Mouse (Mus musculus) heart, embryonic 10.5 days (tissue): Measurements from ENCODE around the gene Zbtb34. TPM values are rescaled to one million over a fixed set of nuclear protein-coding genes. Genes with fewer than 3 reads are reported as not detected.

Source experiments
- DNase-seq: peaks from one replicate; pipeline ENCODE4 v3.0.0-alpha.2; 2017; ENCODE audit warnings: low spot score
- H3K27ac ChIP-seq: fragments of 300-500 bp; sonication (generic); 2 replicates; pipeline ENCODE4 v1.5.1; 2016; ENCODE audit warnings: mild to moderate bottlenecking
- H3K27me3 ChIP-seq: fragments of 300-500 bp; sonication (generic); 2 replicates; pipeline ENCODE4 v1.6.1; 2016; ENCODE audit warnings: mild to moderate bottlenecking; ENCODE audit not compliant: poor library complexity, insufficient read depth, severe bottlenecking
- H3K36me3 ChIP-seq: fragments of 300-500 bp; sonication (generic); 2 replicates; pipeline ENCODE4 v1.6.1; 2016; ENCODE audit warnings: mild to moderate bottlenecking, moderate library complexity
- H3K4me1 ChIP-seq: fragments of 300-500 bp; sonication (generic); 2 replicates; pipeline ENCODE4 v1.6.1; 2016; ENCODE audit warnings: mild to moderate bottlenecking
- H3K4me3 ChIP-seq: fragments of 300-500 bp; sonication (generic); 2 replicates; pipeline ENCODE4 v1.5.1; 2016; ENCODE audit warnings: mild to moderate bottlenecking, moderate library complexity
- H3K9me3 ChIP-seq: fragments of 300-500 bp; sonication (generic); 2 replicates; pipeline ENCODE4 v1.6.1; 2016; ENCODE audit warnings: mild to moderate bottlenecking, moderate library complexity
- WGBS: fragments of 180-500 bp; shearing (Covaris S2); methylation state at CpG from one replicate; pipeline ENCODE4 v1.1.7; 2016; 5-methylcytosine and 5-hydroxymethylcytosine counted together
- polyA plus RNA-seq: library from polyadenylated mRNA; unstranded; fragments of >200 nt; fragmentation: Nextera tagmentation; extraction: Ambion mirVana; gene quantifications from 2 replicates; pipeline ENCODE4 v1.2.1, GENCODE M21; 2016

The Zbtb34 gene
- polyA plus RNA-seq, 1 experiment from 2014 or later: 5.0 TPM

DNA sequence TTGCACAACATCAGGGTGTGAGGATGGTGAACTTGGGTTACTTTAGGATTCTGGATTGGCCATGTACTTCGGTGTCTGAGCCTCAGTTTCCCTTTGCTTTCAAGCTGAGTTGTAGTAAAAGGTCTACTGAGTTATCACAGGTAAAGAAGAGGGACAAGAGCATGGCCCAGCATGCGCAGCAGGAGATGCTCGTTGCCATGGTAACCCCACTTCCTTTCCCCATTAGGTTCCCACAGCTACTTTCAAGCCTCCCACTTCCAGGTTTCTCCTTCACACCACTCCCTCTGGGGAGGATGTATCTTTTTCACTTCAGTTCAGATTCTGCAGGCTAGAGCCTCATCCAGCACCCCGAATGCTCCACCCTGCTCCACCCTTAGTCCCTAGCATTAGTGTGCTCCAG, 9.8 kb upstream of the Zbtb34 start:
- DNase-seq: no peak
- Histone ChIP-seq H3K36me3 (no peaks in the 10 kb centered on the region), H3K27me3 (no peaks in the 10 kb centered on the region), H3K9me3 (no peaks in the 10 kb centered on the region), H3K4me1 (peaks cover 56% of the 10 kb centered on the region), H3K4me3 (no peak overlapping the region), H3K27ac (no peak overlapping the region)
- WGBS: 25% methylated on average over 4 of the region's 4 CpGs

DNA sequence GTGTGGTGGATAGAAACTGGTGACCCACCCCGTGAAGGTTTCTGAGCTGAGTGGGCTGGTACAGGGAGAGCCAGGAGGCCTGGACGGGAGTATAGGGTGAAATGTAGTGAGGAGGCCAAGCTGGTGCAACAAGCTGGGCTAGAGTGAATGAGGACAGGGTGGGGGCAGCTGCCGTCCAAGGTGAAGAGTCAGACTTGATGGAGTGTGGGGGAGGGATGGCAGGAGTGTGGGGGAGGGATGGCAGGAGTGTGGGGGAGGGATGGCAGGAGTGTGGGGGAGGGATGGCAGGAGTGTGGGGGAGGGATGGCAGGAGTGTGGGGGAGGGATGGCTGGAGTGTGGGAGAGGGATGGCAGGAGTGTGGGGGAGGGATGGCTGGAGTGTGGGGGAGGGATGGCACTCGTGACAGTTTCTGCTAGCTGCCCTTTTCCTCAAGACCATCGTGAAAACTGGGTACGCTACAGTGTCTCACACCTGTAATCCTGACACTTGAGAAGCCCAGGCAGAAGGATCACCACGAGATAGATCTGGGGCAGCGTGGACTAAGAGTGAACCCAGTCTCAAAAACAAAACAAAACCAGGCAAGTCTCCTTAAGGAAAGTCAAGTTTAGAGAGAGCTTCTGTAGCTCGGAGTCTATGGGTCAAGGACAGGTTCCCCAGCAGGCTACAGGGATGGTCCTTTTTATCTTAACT, 9.0 kb upstream of the Zbtb34 start:
- Histone ChIP-seq H3K4me3 (no peak overlapping the region), H3K27me3 (no peaks in the 10 kb centered on the region), H3K36me3 (no peaks in the 10 kb centered on the region), H3K9me3 (no peaks in the 10 kb centered on the region), H3K4me1 (peaks cover 63% of the 10 kb centered on the region), H3K27ac (peak overlapping the region; percentile 62)
- WGBS: 15% methylated on average over 9 of the region's 9 CpGs
- no peak for DNase-seq

DNA sequence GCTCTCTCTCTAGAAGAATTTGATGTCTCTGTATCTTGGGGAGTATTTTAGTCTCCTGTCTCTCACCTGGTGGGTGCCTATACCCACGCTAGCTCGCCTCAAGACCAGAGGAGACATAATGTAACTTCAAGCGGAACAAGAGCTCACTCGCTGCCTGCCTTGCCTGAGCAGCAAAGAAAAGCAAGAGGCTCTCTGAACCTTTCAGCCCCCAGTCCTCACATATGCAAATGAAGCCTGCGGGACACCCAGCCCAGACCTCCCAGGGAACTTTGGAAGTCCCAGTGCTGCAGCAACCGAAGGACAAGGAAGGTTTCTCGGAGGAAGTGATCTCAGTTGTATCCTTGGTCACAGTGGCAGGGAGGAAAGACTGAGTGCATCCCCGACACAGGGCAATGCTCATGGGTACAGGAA, 8.4 kb upstream of the Zbtb34 start:
- Histone ChIP-seq H3K27me3 (no peaks in the 10 kb centered on the region), H3K27ac (peak overlapping the region; percentile 62), H3K4me1 (peaks cover 65% of the 10 kb centered on the region), H3K4me3 (no peak overlapping the region), H3K36me3 (no peaks in the 10 kb centered on the region), H3K9me3 (no peaks in the 10 kb centered on the region)
- DNase-seq: no peak
- WGBS: 17% methylated on average over 8 of the region's 8 CpGs

DNA sequence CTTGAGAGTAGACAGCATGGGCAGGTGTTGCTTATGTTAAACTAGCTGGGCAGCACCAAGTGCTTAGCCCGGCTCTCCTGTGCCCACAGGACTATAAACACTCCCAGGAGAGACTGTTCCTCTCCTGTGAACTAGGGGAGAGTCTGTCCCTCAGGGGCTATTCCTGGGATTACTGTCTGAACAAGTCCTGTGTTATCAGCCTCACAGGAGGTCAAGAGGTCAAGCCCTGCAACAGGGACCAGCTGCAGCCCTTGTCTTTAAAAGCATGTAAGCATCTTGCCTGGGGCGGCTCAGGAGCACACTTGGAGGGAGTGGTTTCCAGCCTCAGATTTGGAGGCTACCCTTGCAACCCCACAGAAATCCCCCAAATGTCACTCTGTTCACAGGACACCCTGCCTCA, 7.3 kb upstream of the Zbtb34 start:
- no peaks in the 10 kb centered on the region for H3K27me3 ChIP-seq
- no peak overlapping the region for H3K4me3 ChIP-seq
- H3K27ac ChIP-seq: no peak overlapping the region
- 25% methylated on average over 2 of the region's 2 CpGs for WGBS
- no peaks in the 10 kb centered on the region for H3K36me3 ChIP-seq
- no peaks in the 10 kb centered on the region for H3K9me3 ChIP-seq
- H3K4me1 ChIP-seq: peaks cover 61% of the 10 kb centered on the region
- DNase-seq: no peak

DNA sequence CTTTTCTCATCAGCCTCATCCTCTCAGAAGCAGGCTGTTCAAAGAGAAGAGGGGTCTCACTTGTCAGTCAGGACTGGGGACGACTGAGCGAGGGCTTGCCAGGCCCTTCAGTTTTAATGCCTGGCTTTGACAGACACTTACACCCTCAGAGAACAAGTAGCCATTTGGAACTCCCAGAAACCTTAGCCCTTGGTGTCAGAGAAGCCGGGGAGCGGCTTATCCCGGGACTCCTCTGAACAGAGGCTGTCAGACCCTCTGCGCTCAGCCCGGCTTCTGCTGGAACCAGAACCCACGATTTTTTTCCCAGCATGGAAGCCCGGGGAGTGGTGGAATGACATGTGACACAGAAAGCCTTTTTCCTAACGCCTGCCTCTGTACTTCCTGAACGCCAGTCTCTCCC, 6.1 kb upstream of the Zbtb34 start:
- WGBS: 47% methylated on average over 11 of the region's 11 CpGs
- Histone ChIP-seq H3K9me3 (no peaks in the 10 kb centered on the region), H3K27ac (no peak overlapping the region), H3K27me3 (no peaks in the 10 kb centered on the region), H3K4me3 (no peak overlapping the region), H3K36me3 (no peaks in the 10 kb centered on the region), H3K4me1 (peaks cover 58% of the 10 kb centered on the region)
- no peak for DNase-seq

DNA sequence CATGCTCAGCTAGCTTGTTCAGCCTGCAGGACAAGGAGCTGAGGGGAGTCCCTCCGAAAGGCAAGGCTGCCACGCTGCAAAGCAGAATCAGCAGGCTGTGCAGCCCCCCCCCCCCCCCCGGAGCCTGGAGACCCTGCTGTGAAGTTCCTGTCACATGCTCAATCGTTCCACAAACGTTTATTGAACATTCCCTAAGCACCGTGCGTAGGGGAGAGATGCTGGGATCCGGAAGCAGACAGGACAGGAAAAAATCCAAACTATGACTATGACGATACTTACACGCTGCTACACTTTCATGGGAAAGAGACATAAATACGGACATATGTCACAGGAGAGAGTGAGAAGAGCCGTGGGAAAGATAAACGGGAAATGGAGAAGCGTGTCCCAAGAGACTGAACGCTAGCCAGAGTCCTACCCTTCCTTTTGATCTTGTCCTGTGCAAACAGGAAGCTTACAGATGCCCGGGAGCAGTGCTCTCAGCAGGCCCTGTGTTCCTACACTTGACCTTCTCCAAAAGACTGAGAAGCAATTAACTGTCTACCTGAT, 5.0 kb upstream of the Zbtb34 start:
- Histone ChIP-seq H3K36me3 (no peaks in the 10 kb centered on the region), H3K4me3 (peak overlapping the region; percentile 46), H3K27ac (peak overlapping the region; percentile 69), H3K27me3 (no peaks in the 10 kb centered on the region), H3K4me1 (peaks cover 61% of the 10 kb centered on the region), H3K9me3 (no peaks in the 10 kb centered on the region)
- DNase-seq: no peak
- whole genome bisulfite sequencing: 9% methylated on average over 16 of the region's 16 CpGs

DNA sequence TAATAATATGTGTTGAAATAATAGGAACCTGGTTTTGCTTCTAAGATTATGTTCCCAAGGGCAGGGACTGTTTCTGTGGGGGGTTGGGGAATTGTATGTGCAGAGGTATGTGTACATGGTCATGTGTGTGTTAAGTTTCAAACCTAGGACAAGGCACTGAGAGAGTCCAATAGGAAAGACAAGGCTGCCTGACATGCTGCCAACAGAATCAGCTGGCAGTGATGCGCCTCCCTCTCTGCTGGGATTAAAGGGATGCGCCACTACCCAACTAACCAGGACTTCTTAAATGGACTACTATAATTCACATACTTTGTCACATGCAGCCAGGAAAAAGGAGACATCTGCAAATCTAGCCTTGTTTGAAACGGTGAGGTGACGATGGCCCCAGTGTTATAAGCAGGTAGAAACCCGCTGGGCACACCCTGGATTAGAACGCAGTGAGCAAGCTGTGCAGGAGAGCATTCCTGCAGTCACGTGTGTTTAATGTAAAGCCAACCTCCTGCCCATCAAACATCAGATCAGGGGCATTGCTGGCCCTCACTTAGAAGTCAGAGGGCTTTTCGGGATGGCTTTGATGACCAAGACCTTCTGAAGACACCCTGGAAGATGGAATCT, 4.0 kb upstream of the Zbtb34 start:
- no peak for DNase-seq
- Histone ChIP-seq H3K4me3 (no peak overlapping the region), H3K36me3 (no peaks in the 10 kb centered on the region), H3K4me1 (peaks cover 59% of the 10 kb centered on the region), H3K27ac (no peak overlapping the region), H3K9me3 (no peaks in the 10 kb centered on the region), H3K27me3 (no peaks in the 10 kb centered on the region)
- WGBS: 55% methylated on average over 8 of the region's 8 CpGs

DNA sequence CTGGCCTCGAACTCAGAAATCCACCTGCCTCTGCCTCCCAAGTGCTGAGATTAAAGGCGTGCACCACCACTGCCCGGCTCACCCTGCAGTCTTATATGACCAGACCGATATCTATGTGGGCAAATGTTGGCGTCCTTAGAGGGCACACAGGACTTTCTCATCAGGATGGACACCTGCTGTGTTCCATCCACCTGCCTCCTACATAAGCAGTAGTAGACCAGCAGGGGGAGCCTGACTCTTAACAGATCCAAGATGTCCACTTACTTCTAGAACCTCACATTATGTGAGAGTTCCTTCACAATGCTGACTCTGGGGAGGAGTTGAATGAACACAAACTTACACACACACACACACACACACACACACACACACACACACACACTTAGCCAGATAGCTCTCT, 1.8 kb upstream of the Zbtb34 start:
- H3K27me3 ChIP-seq: no peaks in the 10 kb centered on the region
- WGBS: 55% methylated on average over 5 of the region's 5 CpGs
- H3K4me3 ChIP-seq: no peak overlapping the region
- no peak overlapping the region for H3K27ac ChIP-seq
- no peak for DNase-seq
- H3K9me3 ChIP-seq: no peaks in the 10 kb centered on the region
- peaks cover 46% of the 10 kb centered on the region for H3K4me1 ChIP-seq
- no peaks in the 10 kb centered on the region for H3K36me3 ChIP-seq

DNA sequence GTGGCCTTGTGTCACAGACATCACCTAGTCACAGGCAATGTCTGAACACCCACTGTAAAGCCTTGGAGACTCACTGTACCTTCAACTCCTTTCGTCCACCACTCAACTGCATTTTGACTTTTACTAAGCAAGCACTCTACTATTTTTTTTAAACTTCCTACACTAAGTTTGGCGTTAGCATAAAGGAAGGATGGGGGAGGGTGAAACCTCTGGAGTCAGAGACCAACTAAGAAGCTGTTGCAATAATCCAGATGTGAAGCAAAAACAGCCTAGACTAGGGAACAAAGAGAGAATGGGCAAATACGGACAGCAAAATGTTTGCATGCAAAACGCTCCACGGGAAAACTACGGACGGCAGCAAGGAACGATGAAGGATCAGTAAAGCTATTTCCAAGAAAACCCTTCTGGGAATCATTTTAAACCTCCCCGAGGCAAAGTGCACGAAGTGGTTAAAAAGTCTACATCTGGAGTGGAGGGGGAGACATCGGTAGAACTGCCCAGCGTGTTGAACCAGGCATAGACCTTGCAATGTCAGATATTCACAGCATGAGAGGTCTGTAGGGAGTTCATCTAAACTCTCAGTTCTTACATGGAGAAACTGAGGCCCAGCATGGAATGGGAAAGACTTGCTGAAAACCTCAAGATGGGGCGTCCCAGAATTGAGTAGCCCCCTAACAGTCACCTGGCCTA, 898 bp downstream of the Zbtb34 start:
- Histone ChIP-seq H3K27ac (peak overlapping the region; percentile 96), H3K36me3 (peaks cover 13% of the 10 kb centered on the region; the same call in 1 of the 2 replicates), H3K4me1 (peaks cover 28% of the 10 kb centered on the region), H3K4me3 (peak overlapping the region; percentile 100), H3K27me3 (no peaks in the 10 kb centered on the region), H3K9me3 (no peaks in the 10 kb centered on the region)
- 12% methylated on average over 13 of the region's 13 CpGs for WGBS
- DNase-seq: no peak

DNA sequence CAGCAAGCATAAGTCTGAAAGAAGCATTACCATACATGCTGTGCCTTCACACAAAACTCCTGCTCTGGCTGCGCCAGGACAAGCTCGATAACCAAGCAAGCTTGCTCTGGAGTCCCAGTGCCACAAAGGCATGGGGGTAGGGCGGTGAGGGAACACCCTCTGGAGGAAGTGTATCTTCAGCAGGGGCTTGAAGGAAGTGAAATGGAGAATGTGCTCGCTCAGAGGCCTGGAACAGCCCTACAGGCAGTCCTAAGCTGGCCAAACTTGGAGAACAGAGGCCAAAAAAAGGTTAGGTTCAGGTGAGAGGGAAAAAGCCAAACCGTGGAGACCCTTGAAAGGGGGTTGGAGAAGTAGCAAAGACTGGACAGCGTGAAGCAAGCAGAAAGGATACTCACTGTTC, 1.8 kb downstream of the Zbtb34 start:
- WGBS: 49% methylated on average over 6 of the region's 6 CpGs
- peak overlapping the region; percentile 96 for H3K27ac ChIP-seq
- peaks cover 23% of the 10 kb centered on the region for H3K4me1 ChIP-seq
- no peak for DNase-seq
- no peaks in the 10 kb centered on the region for H3K9me3 ChIP-seq
- H3K27me3 ChIP-seq: no peaks in the 10 kb centered on the region
- peaks cover 16% of the 10 kb centered on the region; the same call in 1 of the 2 replicates for H3K36me3 ChIP-seq
- peak overlapping the region; percentile 100 for H3K4me3 ChIP-seq

DNA sequence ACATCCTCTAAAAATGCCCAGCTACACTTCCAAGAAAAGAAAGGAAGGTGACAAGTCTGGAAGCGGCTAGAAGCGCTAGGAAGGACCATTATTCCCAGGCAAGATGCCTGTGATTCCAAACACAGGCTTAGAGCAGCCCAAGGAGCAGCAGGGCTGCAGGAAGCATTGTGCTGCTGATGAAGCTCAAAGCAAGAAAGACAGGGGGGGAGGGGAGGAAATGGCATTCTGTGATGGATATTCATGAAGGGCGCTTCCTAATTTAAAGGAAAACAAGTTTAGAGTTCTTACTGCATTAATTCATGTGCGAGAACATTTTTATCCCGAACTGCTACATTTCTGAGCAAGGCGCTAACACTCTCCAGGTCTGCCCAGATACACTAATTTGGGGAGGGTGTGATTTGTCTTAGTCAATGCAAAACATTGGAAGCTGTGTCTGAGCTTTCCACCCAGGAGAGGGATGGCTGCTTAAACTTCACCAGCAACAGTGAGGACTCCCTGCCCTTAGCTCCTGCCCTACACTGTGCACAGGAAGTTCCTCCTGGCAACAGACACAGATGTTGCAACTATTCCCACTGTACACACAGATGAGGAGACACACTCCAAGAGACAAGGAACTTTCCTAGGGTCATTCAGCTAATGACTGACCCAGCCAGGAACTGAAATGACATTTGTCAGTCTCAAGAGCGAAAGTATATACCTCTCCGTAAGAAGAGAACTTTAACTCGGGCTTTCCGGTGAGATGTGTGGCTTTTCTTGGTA, 4.3 kb downstream of the Zbtb34 start:
- Histone ChIP-seq H3K4me1 (peaks cover 25% of the 10 kb centered on the region), H3K36me3 (peaks cover 32% of the 10 kb centered on the region), H3K9me3 (no peaks in the 10 kb centered on the region), H3K4me3 (no peak overlapping the region), H3K27me3 (no peaks in the 10 kb centered on the region), H3K27ac (no peak overlapping the region)
- DNase-seq: no peak
- 78% methylated on average over 10 of the region's 10 CpGs for WGBS

DNA sequence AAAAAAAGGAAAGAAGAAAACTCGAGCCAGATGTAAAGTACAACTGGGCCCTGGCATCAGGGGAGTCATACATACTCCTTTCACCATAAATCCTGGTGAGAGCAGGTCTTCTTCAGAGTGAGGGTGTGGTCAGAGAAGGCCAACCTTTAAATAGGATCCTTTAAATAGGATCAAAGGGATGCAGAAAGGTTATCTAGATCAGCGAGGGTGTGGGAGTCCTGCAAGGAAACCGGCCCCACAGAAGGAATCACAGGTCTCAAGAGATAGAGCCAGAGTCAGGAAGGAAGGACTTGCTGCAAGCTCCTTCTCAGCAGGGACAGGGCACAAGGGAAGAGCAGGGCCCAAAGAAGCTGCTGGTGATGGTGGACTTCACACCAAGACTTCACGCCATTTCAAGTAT, 13.7 kb downstream of the Zbtb34 start:
- Histone ChIP-seq H3K27me3 (no peaks in the 10 kb centered on the region), H3K9me3 (no peaks in the 10 kb centered on the region), H3K36me3 (peaks cover 27% of the 10 kb centered on the region), H3K4me3 (no peak overlapping the region), H3K4me1 (peaks cover 17% of the 10 kb centered on the region), H3K27ac (no peak overlapping the region)
- 45% methylated on average over 4 of the region's 4 CpGs for WGBS
- no peak for DNase-seq
